Comparison of ENCODE assay signal across 18 mouse cellular contexts in the genomic region with DNA sequence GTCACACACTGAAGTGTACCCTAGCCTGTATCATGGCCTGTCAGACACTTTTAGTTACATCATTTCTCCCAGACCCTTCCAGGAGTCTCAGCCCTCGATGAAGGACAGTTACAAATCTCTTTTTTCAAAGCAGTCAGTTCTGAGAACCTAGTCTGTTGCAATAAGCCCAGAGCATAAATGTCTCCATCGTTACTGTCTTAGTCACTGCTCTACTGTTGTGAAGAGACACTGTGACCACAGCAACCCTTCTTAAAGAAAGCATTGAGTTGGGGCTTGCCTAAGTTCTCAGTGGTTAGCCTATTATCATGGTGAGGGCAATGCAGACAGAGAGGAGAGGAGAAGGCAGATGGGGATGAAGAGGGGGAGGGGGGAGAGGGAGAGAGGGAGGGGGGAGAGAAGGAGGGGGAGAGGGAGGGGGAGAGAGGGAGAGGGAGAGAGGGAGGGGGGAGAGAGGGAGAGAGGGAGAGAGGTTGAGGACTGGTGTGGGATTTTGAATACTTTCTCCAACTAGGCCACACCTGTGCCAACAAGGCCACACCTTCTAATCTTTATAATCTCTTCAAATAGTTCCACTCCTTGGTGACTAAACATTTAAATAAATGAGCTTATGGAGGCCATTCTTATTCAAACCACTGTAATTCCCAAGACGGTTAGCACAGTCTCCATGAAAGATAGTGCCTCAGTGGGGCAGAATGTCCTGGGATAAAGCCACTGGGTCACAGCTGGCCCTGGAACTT.
A peak's percentile ranks its signal among the peaks of the same experiment; 100 is the strongest.
DNase-seq lines count a peak whose midpoint lies in the region; ATAC-seq lines count a peak whose summit lies in the region.
"Had no signal": no experiment of that assay in that cellular context is flagged by ENCODE, and none has a peak within 500 bp of the region (broad histone marks: within the 10 kb centered on the region; RNA-seq: fewer than 3 reads in every experiment).

No protein-coding gene starts in this region.

- no peak overlapping the region for H3K9ac ChIP-seq in stomach, embryonic 16.5 days (ENCODE audit: low read length)
- no peak overlapping the region for H3K9ac ChIP-seq in intestine, embryonic 15.5 days
- H3K9ac ChIP-seq: forebrain, embryonic 12.5 days; midbrain, embryonic 12.5 days had no signal

- ATAC-seq in granulocyte monocyte progenitor cell, adult 5-6 weeks (replicated peaks; ENCODE audit: poor library complexity, severe bottlenecking) = peak; percentile 93
- peak; percentile 59; the same call in 1 of the 2 replicates for ATAC-seq in stomach, embryonic 16.5 days (ENCODE audit: insufficient read depth, low FRiP score)
- no peak for ATAC-seq in intestine, embryonic 15.5 days
- ATAC-seq: hindbrain, postnatal 0 days; intestine, postnatal 0 days had no signal

- no peaks in the 10 kb centered on the region for H3K36me3 ChIP-seq in stomach, embryonic 16.5 days (ENCODE audit: control insufficient read depth, insufficient read depth, low read length)
- H3K36me3 ChIP-seq in intestine, embryonic 15.5 days = no peaks in the 10 kb centered on the region
- H3K36me3 ChIP-seq: forebrain, embryonic 12.5 days; hindbrain, embryonic 10.5 days; midbrain, embryonic 12.5 days had no signal

- whole genome bisulfite sequencing in stomach, embryonic 16.5 days = 55% methylated on average over 3 of the region's 3 CpGs
- WGBS in intestine, embryonic 15.5 days = 66% methylated on average over 3 of the region's 3 CpGs

- H3K9me3 ChIP-seq in stomach, embryonic 16.5 days (replicated peaks; ENCODE audit: control insufficient read depth, low read length) = no peaks in the 10 kb centered on the region
- no peaks in the 10 kb centered on the region for H3K9me3 ChIP-seq in intestine, embryonic 15.5 days
- H3K9me3 ChIP-seq: forebrain, embryonic 12.5 days; hindbrain, embryonic 10.5 days; midbrain, embryonic 12.5 days had no signal

- no peak overlapping the region for H3K4me3 ChIP-seq in stomach, embryonic 16.5 days (replicated peaks; ENCODE audit: low read length)
- no peak overlapping the region for H3K4me3 ChIP-seq in intestine, embryonic 15.5 days (replicated peaks)
- H3K4me3 ChIP-seq: forebrain, embryonic 12.5 days; hindbrain, embryonic 10.5 days; midbrain, embryonic 12.5 days had no signal

- H3K27me3 ChIP-seq in stomach, embryonic 16.5 days (ENCODE audit: control insufficient read depth, insufficient read depth, low read length) = no peaks in the 10 kb centered on the region
- no peaks in the 10 kb centered on the region for H3K27me3 ChIP-seq in intestine, embryonic 15.5 days (replicated peaks)
- H3K27me3 ChIP-seq: forebrain, embryonic 12.5 days; midbrain, embryonic 12.5 days had no signal

- H3K4me2 ChIP-seq in stomach, embryonic 16.5 days (ENCODE audit: low read depth, low read length) = no peak overlapping the region
- no peak overlapping the region for H3K4me2 ChIP-seq in intestine, embryonic 15.5 days (replicated peaks)
- H3K4me2 ChIP-seq: forebrain, embryonic 12.5 days; heart, embryonic 11.5 days; midbrain, embryonic 12.5 days had no signal

- H3K4me1 ChIP-seq in stomach, embryonic 16.5 days (ENCODE audit: control insufficient read depth, insufficient read depth, low read length) = peaks cover 12% of the 10 kb centered on the region
- H3K4me1 ChIP-seq in intestine, embryonic 15.5 days (replicated peaks) = no peaks in the 10 kb centered on the region
- H3K4me1 ChIP-seq: forebrain, embryonic 12.5 days; midbrain, embryonic 12.5 days had no signal

- H3K27ac ChIP-seq in stomach, embryonic 16.5 days (ENCODE audit: low read length) = no peak overlapping the region
- no peak overlapping the region for H3K27ac ChIP-seq in intestine, embryonic 15.5 days
- H3K27ac ChIP-seq: forebrain, embryonic 12.5 days; hindbrain, embryonic 10.5 days; hindbrain, postnatal 0 days; macrophage; midbrain, embryonic 12.5 days had no signal

- DNase-seq in lung, postnatal 25 days (ENCODE audit: low spot score) = peak; percentile 7
- no peak for DNase-seq in lung, postnatal 10 days
- DNase-seq in R1 (ENCODE audit: low read depth, low spot score) = peak; percentile 37
- no peak for DNase-seq in cerebellum, postnatal 25 days
- DNase-seq: adrenal gland, postnatal 36 days; cerebellum, adult 11 months; cerebellum, adult 9-11 months; right cerebral cortex, postnatal 4 days had no signal

Comparison
In these comparisons a context has a peak if more than half of its experiments do, and no peak if none do; other contexts are left out.
1. DNase-seq: peak in lung, postnatal 25 days (single experiment) and R1 (single experiment); none in lung, postnatal 10 days (single experiment) and cerebellum, postnatal 25 days (0 of 2).